Mouse (Mus musculus) testis, postnatal 10 days (tissue): ENCODE results near the gene Camkmt.

Experiments used
- DNase-seq: peaks from one replicate; pipeline ENCODE4 v3.0.0; 2021; ENCODE audit warnings: low spot score

Camkmt gene

DNA sequence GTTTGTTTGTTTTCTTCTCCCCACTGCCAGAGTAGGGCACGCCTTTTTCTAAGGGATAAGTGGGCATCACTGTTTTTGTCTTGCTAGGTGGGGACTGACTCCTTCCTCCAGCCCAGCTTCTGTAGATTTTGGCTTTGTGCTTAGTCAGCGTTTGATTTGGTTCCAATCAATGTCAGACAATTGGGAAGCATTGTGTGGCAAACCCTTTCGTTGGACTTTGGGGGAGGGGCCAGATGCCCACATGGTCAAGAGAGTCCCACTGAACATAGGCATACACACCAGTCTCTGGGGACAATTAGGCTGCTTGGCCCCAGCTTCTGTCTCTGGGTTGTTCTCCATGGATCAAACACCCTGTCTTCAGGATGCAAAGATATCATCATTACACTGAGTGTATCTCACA, 371.2 kb downstream of the Camkmt start:
- no peak for DNase-seq

DNA sequence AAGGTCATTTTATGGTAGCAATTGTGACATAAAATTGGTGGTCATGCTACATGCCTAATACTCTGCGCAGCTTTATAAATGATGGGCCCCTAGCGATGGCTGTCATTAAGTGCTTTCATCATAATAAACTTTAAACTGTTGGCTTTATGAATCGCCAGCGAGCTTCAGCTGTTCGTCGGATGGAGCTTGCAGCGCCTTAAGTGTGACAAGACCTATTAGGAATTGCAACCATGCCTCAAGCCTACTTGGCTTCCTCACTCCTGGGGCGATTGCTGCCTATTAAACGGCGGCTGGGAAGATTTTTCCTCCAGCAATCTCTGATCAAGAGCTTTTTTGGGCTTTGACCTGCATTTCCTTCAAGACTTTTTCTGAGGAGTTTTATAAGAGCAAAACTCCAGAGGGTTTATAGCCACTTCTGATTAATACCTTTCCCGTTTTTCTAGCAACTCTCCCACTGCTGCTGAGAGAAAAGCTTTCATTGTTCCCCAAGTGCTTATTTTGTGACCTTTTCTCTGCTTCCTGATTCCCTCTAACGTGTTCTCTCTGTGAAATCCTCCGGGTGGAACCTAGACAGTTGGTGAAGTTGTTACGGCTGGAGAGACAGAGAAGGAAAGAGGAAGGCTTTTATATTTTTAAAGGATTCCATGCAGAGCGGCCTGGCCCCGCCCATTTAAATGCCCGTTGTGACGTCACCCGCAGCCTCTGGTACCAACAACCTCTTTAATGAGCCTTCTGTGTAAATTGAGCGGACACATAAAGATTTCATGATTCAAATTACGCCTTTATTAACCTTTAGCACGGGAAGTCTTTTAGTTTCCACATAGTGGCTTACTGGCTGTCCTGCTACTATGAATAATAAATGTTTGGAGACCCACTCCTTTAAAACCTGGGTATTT, 373.4 kb downstream of the Camkmt start:
- no peak for DNase-seq

DNA sequence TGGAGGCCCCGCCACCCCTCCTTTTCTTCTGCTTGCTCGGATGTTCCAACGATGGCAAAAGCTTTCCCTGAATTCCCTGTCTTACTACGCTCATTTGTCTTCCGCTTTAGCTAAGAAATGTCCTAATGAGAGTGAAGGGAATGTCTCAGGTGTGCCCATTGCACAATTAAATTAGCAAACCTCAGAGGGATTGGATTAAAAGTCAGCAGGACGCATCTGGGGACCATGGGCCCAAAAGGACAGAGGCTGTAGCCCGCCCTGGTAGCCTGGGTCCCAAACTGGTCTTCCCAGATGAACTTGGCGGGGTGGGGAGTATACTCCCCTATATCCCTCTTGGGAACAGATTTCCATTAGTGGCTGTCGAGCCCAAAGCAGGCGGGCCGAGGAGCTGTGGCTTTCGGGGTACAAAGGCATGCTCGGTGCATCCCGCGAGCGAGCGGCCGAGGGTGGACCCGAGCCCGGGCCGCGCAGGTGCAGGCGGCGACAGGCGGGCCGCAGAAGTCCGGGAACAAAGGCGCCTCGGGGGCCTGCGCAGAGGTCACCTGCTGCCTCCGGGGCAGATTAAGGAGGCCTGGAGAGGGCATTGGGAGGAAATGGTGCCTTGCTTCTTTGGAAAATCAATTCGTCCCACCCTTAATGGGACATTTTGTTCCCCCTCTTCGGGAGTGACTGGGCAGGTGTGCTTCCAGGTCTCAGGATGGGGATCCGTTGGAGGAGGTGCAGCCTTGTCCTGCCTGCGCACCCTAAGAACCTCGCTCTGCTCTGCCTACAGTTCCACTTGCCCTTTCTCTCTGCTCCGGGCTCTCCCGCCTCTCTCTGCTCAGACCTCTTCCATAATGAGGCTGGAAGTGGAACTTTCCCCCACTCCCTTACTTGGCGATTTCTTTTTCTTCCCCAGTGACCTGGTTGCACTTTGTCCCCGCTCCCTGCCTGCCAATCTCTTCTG, 374.4 kb downstream of the Camkmt start:
- DNase-seq = no peak

DNA sequence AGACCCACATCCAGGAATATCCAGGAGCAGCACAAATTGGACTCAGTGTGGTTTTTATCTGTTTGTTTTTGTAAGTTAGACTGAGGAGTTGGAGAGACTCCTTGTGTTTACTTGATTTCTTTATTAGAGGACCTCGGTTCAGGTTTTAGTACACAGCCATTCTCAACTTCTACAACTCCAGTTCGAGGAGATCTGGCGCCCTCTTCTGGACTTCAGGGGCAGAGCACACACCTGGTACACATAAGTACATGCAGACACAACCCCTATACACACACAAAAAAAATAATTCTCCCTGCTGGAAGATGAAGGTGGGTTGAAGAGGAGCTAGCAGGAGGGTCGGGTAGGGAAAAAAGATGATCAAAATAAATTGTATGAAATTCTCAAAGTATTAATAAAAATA, 379.4 kb downstream of the Camkmt start:
- no peak for DNase-seq

DNA sequence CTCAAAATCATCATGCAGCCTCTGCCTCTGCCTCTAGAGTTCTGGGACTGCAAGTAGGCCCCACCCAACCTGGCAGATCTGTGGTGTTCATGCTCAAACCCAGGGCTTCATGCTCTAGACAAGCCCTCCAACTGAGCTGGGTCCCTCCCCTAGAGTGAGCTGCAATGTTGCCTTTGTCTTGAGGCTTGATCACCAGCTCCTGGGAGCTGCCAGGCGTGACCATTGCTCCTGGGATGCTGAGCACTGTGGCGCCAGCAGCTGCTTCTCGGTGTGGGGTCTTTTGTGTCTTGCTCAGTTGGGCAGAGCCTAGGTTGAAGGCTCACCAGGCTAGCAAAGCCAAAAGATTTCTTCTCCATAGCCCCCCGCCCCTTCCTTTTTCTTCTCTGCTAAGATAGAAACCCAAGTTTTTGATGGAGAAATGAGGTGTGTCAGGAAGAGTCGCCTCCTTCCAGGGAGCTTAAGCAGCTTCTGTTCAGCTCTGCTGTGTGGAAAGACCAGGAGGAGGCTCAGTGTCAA, 382.4 kb downstream of the Camkmt start:
- no peak for DNase-seq

DNA sequence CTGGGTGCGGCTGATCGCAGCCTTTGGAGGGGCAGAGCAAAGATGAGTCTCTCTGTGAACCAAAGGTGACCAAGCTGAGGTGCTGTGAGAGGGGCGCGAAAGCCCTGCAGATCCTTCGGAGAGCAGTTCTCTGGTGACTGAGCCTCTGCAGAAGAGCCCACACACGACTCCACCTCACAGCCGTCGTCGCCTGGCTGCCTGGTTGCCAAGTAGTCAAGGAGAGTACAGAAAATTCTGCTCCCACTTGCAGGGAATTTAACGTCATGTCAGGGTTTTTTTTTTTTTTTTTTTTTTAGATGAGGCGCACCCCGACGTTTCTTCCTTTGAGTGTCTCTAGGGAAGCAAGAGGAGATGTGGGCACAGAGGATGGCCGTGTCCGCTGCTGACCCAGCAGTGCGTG, 382.9 kb downstream of the Camkmt start:
- no peak for DNase-seq

DNA sequence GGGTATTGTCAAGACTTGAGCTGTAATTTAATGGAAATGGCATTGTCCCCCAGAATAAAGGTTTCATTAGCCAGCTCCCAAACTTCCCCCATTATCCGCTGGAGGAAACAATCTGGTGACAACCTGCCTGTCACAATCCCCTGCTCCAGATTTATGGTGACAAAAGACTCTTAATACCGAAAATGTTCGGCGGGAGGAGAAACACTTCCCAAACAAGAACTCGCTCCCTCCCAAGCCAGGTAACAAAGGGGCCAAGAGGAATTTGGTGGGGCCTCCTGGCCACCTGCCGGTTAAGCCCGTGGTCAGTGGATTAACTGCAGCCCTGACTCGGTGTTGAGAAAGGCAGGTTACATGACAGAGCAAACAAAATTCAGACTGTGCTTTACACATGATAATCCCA, 383.5 kb downstream of the Camkmt start:
- no peak for DNase-seq

DNA sequence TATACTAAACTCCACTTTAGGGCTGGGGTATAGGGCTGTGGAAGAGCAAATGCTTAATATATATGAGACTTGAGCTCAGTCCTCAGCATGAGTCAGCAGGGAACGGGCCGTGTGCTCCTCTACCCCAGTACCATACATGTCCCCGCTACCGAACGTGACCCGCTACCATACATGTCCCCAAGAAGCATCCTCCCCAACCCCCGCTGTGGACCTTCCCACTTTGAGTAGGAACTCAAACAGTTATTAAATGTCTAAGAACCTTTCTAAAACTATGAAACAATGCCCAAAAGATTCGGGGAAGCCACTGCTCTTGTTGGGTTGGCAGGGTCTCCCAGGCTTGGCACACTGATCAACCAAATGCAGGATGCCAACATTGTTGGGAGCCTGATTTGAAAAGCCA, 390.9 kb downstream of the Camkmt start:
- DNase-seq = no peak

DNA sequence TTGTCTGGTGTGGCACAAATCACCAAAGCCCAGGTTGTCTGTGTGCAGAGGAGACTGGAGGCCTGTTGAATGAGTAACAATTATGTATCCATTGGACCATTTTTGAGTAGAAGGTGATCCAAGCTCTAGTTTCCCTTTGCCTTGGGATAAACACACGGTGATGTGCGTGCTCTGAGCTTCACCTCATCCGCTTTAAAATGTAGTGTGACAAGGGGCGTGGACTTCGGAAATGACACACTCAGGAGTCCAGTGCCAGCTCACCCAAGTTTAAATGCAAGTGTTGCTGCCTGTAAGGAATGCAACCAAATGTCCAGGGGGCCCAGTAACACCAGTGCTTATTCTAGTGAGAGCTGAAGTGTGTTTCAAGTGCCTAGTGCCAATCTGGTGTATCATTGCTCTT, 392.7 kb downstream of the Camkmt start:
- peak; percentile 12 for DNase-seq

DNA sequence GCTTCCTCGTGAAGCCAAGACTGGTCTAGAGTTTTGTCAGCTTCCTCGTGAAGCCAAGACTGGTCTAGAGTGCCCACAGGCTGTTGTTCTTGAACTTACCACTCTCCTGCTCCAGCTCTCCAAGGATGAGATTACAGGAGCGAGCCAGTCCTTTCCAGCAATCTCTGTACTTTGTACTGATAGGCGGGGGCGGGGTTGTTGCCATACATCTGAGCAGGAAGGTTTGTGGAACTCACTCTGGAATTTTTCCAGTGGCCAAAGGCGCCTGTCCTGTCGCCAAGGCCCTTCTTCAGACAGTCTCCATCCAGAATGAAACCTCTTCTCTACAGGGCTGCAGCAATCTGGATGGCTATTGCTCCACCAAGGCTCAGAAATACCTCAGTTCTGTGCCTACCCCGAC, 393.7 kb downstream of the Camkmt start:
- no peak for DNase-seq

DNA sequence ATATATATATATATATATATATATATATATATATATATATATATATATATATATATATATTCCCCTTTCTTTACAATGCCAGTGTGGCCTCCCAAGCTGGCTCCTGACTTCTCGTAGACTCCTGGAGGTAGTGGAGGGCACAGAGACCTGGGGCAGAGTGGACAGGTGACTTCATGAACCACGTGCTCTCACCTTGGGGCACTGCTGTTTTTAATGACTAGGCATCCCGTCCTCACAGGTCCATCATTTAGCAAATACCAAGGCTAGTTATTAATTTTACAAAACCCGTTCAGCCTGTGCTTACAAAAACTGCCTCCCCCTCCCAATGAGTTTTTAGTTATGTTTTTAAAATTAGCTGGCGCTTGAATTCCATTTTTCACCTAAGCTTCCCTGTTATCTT, 394.2 kb downstream of the Camkmt start:
- DNase-seq = no peak

DNA sequence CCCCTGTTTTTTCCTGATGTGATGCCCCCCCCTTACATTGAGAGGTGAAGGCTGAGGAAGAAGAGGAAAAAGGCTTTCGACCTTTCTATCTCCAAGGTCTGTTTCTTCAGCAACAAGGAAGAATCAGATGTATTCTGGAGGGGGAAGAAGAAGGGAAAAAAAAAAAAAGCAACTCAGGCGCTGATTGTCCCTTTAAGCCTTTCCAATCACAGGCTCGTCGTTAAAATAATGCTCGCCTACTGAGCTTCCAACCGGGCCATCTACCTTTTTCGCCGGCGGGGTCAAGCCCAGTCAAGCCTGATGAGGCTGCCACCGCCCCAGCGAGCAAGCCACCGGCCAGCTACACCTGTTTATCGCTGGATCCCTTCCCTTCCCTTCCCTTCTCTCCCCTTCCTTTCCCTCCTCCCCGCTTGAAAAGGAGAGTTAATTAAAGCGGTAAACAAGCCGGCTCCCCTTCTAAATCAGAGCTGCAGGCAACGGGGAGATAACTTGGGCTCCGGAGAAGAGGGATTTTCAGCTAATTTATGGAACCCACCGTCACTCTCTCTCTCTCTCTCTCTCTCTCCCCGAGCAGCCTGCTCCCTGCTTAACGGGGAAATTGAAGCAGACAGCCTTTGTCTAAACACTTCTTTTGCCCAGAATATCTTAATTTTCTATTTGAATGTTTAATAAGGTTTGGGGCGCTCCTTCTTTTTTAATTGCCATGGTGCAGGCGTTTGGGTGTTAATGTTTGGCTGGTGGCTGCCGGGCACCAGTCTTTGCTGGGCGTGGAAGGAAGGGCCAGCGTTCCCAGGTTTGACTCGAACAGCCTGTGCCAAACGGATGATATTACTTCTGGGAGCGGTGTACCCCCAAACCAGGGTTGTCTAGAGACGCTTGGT, 395.0 kb downstream of the Camkmt start:
- no peak for DNase-seq

DNA sequence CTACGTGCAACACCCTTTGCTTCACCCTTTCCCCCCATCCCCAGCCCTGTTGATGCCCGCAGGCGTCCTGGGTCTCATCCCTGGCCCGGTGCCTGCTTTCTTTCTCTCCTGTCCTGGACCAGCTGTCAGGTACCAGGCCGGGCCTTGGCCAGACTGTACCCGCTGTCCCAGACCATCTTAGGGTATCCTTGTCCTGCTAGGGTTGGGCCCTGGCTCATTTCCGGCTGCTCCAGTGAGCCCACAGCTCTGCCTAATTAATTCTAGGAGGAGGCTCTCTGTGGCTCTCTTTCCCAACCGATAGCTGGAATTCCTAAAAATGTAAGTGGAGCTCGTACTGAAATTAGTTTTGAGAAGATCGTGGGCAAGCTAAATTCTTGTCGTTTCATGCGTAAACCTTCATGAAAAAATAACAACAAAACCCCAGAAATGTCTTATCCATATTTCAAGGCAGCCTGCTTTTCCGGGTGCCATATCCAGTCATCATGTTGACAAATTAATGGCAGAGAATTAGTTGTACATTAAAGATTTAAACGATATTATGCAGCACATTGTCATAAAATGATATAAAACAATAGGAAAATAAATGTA, 395.7 kb downstream of the Camkmt start:
- no peak for DNase-seq

DNA sequence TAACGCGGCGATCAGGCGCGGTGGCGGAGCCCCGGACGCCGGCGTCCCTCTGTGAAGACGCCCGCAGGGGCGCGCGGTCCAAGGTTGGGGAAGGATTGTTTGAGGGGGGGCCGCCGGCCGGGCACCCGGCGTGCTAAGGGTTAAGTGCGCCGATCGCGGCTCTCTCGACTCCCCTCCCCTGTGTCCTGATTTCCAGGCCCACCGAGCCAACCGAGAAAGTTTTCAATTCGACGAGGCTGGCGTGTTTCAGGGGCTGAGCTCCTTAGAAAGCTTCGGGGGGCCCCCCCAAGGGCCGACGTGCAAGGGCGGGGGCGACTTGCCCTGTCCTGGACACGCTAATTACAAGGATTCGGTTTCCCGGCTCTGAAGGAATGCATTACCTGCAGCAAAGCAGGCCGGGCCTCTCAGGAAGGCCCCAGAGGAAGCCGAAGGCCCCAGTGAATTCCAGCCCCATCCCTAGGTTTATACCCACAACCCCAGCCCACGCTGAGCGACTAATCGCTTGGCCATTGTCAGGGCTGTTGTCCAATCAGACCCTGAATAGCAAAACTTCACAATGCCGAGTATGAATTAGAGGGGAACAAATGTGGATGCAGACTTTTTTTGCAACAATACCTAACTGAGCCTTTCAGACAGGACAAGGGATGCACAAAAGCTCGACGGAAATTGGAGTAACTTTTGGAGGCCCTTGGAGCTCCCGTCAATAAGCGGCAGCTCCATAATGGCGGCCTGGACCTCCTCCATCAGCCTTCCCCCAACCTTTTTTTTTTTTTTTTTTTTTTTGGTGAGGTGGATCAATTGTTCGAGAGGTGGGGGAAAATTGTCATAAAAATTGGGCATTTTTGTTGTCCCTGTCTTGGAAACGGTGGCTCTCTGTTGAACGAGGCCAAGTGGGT, 396.5 kb downstream of the Camkmt start:
- DNase-seq = no peak

DNA sequence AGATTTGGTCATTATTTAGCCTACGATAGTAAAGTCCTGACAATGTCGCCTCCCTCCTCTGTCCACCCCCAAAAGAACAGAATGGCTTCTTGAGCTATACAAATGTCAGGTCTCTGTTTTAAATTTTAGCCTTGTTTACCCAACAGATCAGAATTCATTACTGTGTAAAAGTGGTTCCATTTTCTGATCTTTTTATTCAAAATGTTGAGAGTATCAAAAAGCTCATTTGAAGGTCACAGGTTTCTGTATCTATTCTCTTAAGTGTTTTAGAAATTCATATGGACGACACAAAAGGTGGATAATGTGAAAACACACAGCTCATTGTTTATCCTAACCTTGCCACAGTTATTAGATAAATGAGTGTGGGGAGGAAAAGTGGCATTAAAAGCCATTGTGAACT, 397.2 kb downstream of the Camkmt start:
- DNase-seq = no peak

DNA sequence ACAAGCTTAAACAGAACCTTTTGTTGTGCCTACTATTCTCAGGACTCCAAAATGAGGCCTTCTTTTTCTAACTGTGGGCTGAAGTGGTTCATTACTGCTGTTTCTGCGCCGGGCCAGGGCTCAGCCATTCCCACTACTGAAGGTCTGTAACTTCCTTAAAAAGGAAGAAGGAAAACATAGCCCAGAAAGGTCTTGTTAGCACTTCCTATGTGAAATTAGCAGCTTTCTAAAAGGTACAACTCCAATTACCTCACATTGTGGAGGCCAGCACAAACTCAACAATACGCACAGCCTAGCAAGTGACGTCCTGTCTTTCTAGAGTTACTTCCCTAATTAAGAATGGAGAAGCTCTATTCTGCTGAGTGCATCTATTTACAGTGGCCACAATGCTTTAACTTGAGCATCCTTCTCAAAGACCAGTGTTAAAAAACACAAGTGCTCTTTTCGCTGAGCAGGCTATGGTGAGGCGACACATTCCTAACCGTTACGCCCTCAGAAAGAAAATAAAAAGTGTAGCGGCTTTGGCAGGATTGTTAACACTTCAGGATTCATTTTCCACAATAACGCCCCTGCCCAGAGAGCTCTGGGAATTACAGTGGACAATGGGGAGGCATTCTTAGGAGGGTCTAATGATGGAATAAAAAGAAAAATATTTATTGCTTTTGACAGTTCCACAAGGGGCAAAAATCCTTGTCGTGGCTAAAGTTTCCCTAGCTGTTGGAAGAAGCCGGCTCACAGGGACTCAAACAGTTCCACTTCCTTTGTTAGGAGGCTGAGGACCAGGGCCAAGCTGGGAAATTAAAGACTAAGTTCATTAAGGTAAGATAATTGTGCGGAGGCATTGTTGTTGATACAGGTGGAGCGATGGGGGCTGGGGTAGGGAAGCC, 398.5 kb downstream of the Camkmt start:
- no peak for DNase-seq

DNA sequence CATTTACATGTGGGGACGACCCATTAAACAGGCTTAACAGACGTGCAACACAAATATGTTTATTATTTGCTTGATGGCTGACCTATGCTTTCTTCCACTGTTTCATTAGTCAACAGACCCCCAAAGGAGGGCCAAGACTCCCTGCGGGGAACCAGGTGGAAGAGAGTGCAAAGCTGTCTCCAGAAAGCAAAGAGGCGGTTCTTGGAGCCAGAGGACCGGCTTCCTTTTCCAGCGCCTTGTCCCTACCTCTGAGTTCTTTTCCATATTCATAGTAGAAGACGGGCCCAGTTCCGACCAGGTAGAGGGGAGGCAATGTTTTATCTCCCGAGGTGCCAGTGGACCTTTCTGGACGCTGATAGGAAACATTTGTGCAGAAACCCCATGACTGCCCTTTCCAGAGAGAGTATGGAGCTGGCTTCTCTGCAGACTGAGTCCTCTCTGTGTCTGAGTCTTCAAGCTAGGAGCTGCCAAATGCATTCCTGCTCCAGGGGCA, 399.2 kb downstream of the Camkmt start:
- no peak for DNase-seq

DNA sequence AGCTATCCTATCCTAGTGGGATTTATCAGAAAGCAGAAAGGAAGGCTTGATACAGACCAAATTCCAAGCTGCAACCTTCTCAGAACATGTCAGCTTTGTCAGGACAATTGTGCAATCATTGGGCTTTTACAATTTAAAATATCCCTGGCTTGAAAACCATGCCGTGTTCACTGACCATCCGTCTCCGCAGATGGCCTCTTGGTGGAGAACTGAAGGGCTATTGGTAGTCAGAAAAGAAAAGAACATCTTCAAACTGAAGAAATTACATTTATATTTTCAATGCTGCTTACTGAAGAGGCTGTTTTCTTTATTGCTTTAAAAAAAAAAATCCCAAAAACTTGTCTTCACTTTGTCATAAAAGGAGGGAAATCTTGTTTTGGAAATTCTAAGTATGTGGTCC, 401.1 kb downstream of the Camkmt start:
- DNase-seq = no peak

DNA sequence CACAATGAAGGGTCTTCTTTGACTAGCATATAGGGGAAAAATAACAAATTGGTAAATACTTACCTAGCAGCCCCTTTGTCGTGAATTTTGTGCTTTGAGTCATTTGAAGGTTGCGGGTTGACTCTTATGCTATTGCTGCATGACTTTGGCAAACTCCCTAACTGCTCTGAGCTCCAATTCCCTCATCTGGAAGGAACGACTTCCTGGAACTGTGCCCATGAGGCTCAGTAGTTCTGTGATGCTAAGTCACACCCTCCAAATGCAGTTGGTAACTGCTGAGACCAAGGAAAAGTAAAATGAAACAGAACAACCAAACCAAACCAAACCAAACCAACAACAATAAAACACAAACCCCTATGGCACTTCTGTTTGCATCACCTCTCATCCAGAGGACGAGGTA, 403.2 kb downstream of the Camkmt start:
- no peak for DNase-seq
